17 mouse cellular contexts compared by ENCODE assay signal in genomic region chr5:140387236-140387635, GRCm38 (mm10). TPM values are rescaled to one million over a fixed set of nuclear protein-coding genes. Genes with fewer than 3 reads are reported as not detected.
A peak's percentile ranks its signal among the peaks of the same experiment; 100 is the strongest.
DNase-seq lines count a peak whose midpoint lies in the region; ATAC-seq and TF ChIP-seq lines count a peak whose summit lies in the region.
"Had no signal": no experiment of that assay in that cellular context is flagged by ENCODE, and none has a peak within 500 bp of the region (broad histone marks: within the 10 kb centered on the region; RNA-seq: fewer than 3 reads in every experiment).

No protein-coding gene starts in this region.

- peak overlapping the region; percentile 98; the same call in 1 of the 2 replicates for H3K4me2 ChIP-seq in heart, embryonic 13.5 days
- peak overlapping the region; percentile 96; the same call in 1 of the 2 replicates for H3K4me2 ChIP-seq in kidney, postnatal 0 days (ENCODE audit: low read length)
- 0 out of 2 replicates have a peak overlapping the region, but pooled peaks have one; percentile 96 for H3K4me2 ChIP-seq in liver, embryonic 16.5 days (ENCODE audit: low read depth, low read length)
- H3K4me2 ChIP-seq in lung, postnatal 0 days (replicated peaks; ENCODE audit: low read depth, low read length), result no peak overlapping the region

- no peak overlapping the region for H3K27ac ChIP-seq in heart, embryonic 13.5 days (replicated peaks)
- H3K27ac ChIP-seq in heart, embryonic 10.5 days, result no peak overlapping the region
- H3K27ac ChIP-seq in kidney, postnatal 0 days, result no peak overlapping the region
- H3K27ac ChIP-seq in bone marrow, adult 2 months (ENCODE audit: control insufficient read depth, insufficient read depth, low read depth, low read length, poor library complexity), result no peak overlapping the region
- no peak overlapping the region for H3K27ac ChIP-seq in liver, embryonic 16.5 days (ENCODE audit: low read length)
- no peak overlapping the region for H3K27ac ChIP-seq in lung, postnatal 0 days (ENCODE audit: low read length)
- H3K27ac ChIP-seq: hindbrain, embryonic 13.5 days had no signal

- ATAC-seq in heart, embryonic 13.5 days (ENCODE audit: extremely low read depth, insufficient number of reproducible peaks, low FRiP score, low TSS enrichment), result no peak
- no peak for ATAC-seq in kidney, postnatal 0 days (replicated peaks; ENCODE audit: low FRiP score, low read depth)
- ATAC-seq in liver, embryonic 16.5 days (ENCODE audit: low read depth), result no peak
- no peak for ATAC-seq in lung, postnatal 0 days
- ATAC-seq: activated CD4-positive, CD25-positive, alpha-beta regulatory T cell, adult 4 months; forebrain, embryonic 16.5 days had no signal

- no peaks in the 10 kb centered on the region for H3K27me3 ChIP-seq in heart, embryonic 13.5 days (replicated peaks)
- H3K27me3 ChIP-seq in heart, embryonic 10.5 days (ENCODE audit: insufficient read depth, poor library complexity, severe bottlenecking), result no peaks in the 10 kb centered on the region
- H3K27me3 ChIP-seq in kidney, postnatal 0 days (ENCODE audit: insufficient read depth, low read length), result no peaks in the 10 kb centered on the region
- no peaks in the 10 kb centered on the region; the same call in 1 of the 2 replicates for H3K27me3 ChIP-seq in liver, embryonic 16.5 days (ENCODE audit: control insufficient read depth, insufficient read depth, low read depth, low read length)
- H3K27me3 ChIP-seq in lung, postnatal 0 days (replicated peaks; ENCODE audit: insufficient read depth, low read length), result no peaks in the 10 kb centered on the region
- H3K27me3 ChIP-seq: hindbrain, embryonic 13.5 days had no signal

- H3K36me3 ChIP-seq in heart, embryonic 13.5 days, result no peaks in the 10 kb centered on the region
- H3K36me3 ChIP-seq in heart, embryonic 10.5 days, result no peaks in the 10 kb centered on the region
- no peaks in the 10 kb centered on the region for H3K36me3 ChIP-seq in kidney, postnatal 0 days (ENCODE audit: insufficient read depth, low read length)
- no peaks in the 10 kb centered on the region for H3K36me3 ChIP-seq in liver, embryonic 16.5 days (ENCODE audit: control insufficient read depth, insufficient read depth)
- no peaks in the 10 kb centered on the region for H3K36me3 ChIP-seq in lung, postnatal 0 days (ENCODE audit: insufficient read depth, low read length)
- H3K36me3 ChIP-seq: heart, embryonic 12.5 days; hindbrain, embryonic 13.5 days had no signal

- H3K9me3 ChIP-seq in heart, embryonic 13.5 days, result no peaks in the 10 kb centered on the region
- no peaks in the 10 kb centered on the region for H3K9me3 ChIP-seq in heart, embryonic 10.5 days
- H3K9me3 ChIP-seq in kidney, postnatal 0 days (replicated peaks; ENCODE audit: low read length), result no peaks in the 10 kb centered on the region
- H3K9me3 ChIP-seq in liver, embryonic 16.5 days (replicated peaks; ENCODE audit: control insufficient read depth, low read length), result no peaks in the 10 kb centered on the region
- no peaks in the 10 kb centered on the region for H3K9me3 ChIP-seq in lung, postnatal 0 days (ENCODE audit: low read length)
- H3K9me3 ChIP-seq: heart, embryonic 12.5 days; hindbrain, embryonic 13.5 days had no signal

- no peak for DNase-seq in heart, embryonic 10.5 days (ENCODE audit: low spot score)
- no peak for DNase-seq in kidney, postnatal 0 days (ENCODE audit: low spot score)
- no peak for DNase-seq in kidney, postnatal 14 days
- DNase-seq in lung, postnatal 0 days (ENCODE audit: low spot score), result no peak
- no peak for DNase-seq in cerebellum, postnatal 14 days
- DNase-seq: cerebellum, adult 9-10 months; gastrocnemius, postnatal 10 days; thymus, postnatal 14 days had no signal

- TF ChIP-seq EP300 in lung, postnatal 0 days (IDR thresholded peaks at IDR 0.05), result no peak

- peaks cover 36% of the 10 kb centered on the region for H3K4me1 ChIP-seq in heart, embryonic 13.5 days
- H3K4me1 ChIP-seq in heart, embryonic 10.5 days, result peaks cover 41% of the 10 kb centered on the region
- peaks cover 34% of the 10 kb centered on the region for H3K4me1 ChIP-seq in kidney, postnatal 0 days (replicated peaks; ENCODE audit: insufficient read depth, low read length)
- H3K4me1 ChIP-seq in bone marrow, adult 2 months (ENCODE audit: control insufficient read depth, insufficient read depth, low read length), result peaks cover 2% of the 10 kb centered on the region; the same call in 1 of the 2 replicates
- H3K4me1 ChIP-seq in liver, embryonic 16.5 days (ENCODE audit: control insufficient read depth, low read depth, low read length), result peaks cover 27% of the 10 kb centered on the region
- H3K4me1 ChIP-seq in lung, postnatal 0 days (ENCODE audit: insufficient read depth, low read depth, low read length), result peaks cover 11% of the 10 kb centered on the region; the same call in 1 of the 2 replicates

- H3K4me3 ChIP-seq in heart, embryonic 13.5 days, result no peak overlapping the region
- H3K4me3 ChIP-seq in heart, embryonic 10.5 days, result no peak overlapping the region
- H3K4me3 ChIP-seq in kidney, postnatal 0 days (replicated peaks; ENCODE audit: low read depth, low read length), result no peak overlapping the region
- peak overlapping the region; percentile 12 for H3K4me3 ChIP-seq in bone marrow, adult 2 months (replicated peaks; ENCODE audit: control insufficient read depth, low read depth, low read length)
- H3K4me3 ChIP-seq in liver, embryonic 16.5 days (ENCODE audit: low read depth, low read length), result no peak overlapping the region
- no peak overlapping the region for H3K4me3 ChIP-seq in lung, postnatal 0 days (ENCODE audit: low read depth, low read length)

- WGBS in heart, embryonic 13.5 days, result 87% methylated on average over 7 of the region's 7 CpGs
- WGBS in heart, embryonic 10.5 days, result 91% methylated on average over 7 of the region's 7 CpGs
- 53% methylated on average over 7 of the region's 7 CpGs for WGBS in kidney, postnatal 0 days
- 71% methylated on average over 7 of the region's 7 CpGs for WGBS in bone marrow, adult 2 months
- WGBS in liver, embryonic 16.5 days (ENCODE audit: insufficient replicate concordance), result 83% methylated on average over 7 of the region's 7 CpGs
- 84% methylated on average over 7 of the region's 7 CpGs for WGBS in lung, postnatal 0 days

- H3K9ac ChIP-seq in heart, embryonic 13.5 days, result peak overlapping the region; percentile 87; the same call in 1 of the 2 replicates
- H3K9ac ChIP-seq in kidney, postnatal 0 days (ENCODE audit: low read depth, low read length), result 0 out of 2 replicates have a peak overlapping the region, but pooled peaks have one; percentile 8
- H3K9ac ChIP-seq in liver, embryonic 16.5 days (ENCODE audit: low read depth, low read length), result no peak overlapping the region
- H3K9ac ChIP-seq in lung, postnatal 0 days (replicated peaks; ENCODE audit: low read depth), result no peak overlapping the region

- no peak for TF ChIP-seq POLR2A in bone marrow, adult 2 months (IDR thresholded peaks at IDR 0.05; ENCODE audit: borderline replicate concordance, control insufficient read depth, low read depth, low read length)

- TF ChIP-seq CTCF in kidney, postnatal 0 days (IDR thresholded peaks at IDR 0.05; ENCODE audit: low read depth), result no peak
- no peak for TF ChIP-seq CTCF in bone marrow, adult 2 months (IDR thresholded peaks at IDR 0.05; ENCODE audit: control insufficient read depth, insufficient read depth, low read length)
- TF ChIP-seq CTCF in lung, postnatal 0 days (IDR thresholded peaks at IDR 0.05), result no peak

RNA-seq across cellular contexts. Expression of gene Snx8, which starts 1.8 kb away (rescaled TPM):
- 15.0 and 16.1 TPM in 2 replicates for polyA plus RNA-seq in heart, embryonic 13.5 days (2015; fragmentation: Nextera tagmentation; extraction: Ambion mirVana)
- polyA plus RNA-seq in heart, embryonic 10.5 days (2016; fragmentation: Nextera tagmentation; extraction: Ambion mirVana), result 19.2 and 20.1 TPM in 2 replicates
- polyA plus RNA-seq in kidney, postnatal 0 days (2015; fragmentation: Nextera tagmentation; extraction: Ambion mirVana), result 28.8 and 31.8 TPM in 2 replicates
- polyA plus RNA-seq in bone marrow, adult 2 months (2011; ENCODE audit: insufficient read depth, insufficient read length, low replicate concordance, missing spikeins), result 18.1 and 26.3 TPM in 2 replicates
- polyA plus RNA-seq in liver, embryonic 16.5 days (2015; fragmentation: Nextera tagmentation; extraction: Ambion mirVana), result 10.9 and 11.1 TPM in 2 replicates
- polyA plus RNA-seq in lung, postnatal 0 days (2015; fragmentation: Nextera tagmentation; extraction: Ambion mirVana), result 16.7 and 17.1 TPM in 2 replicates

RNA-seq across cellular contexts. Expression of gene Eif3b, which starts 31.9 kb away (rescaled TPM):
- polyA plus RNA-seq in heart, embryonic 13.5 days (2015; fragmentation: Nextera tagmentation; extraction: Ambion mirVana), result 80.5 and 82.6 TPM in 2 replicates
- 125 and 201 TPM in 2 replicates for polyA plus RNA-seq in heart, embryonic 10.5 days (2016; fragmentation: Nextera tagmentation; extraction: Ambion mirVana)
- polyA plus RNA-seq in kidney, postnatal 0 days (2015; fragmentation: Nextera tagmentation; extraction: Ambion mirVana), result 77.9 and 88.6 TPM in 2 replicates
- polyA plus RNA-seq in bone marrow, adult 2 months (2011; ENCODE audit: insufficient read depth, insufficient read length, low replicate concordance, missing spikeins), result 69.8 and 90.3 TPM in 2 replicates
- 53.0 and 60.0 TPM in 2 replicates for polyA plus RNA-seq in liver, embryonic 16.5 days (2015; fragmentation: Nextera tagmentation; extraction: Ambion mirVana)
- polyA plus RNA-seq in lung, postnatal 0 days (2015; fragmentation: Nextera tagmentation; extraction: Ambion mirVana), result 69.8 and 81.5 TPM in 2 replicates

RNA-seq across cellular contexts. Expression of gene Mrm2, which starts 55.5 kb away (rescaled TPM):
- polyA plus RNA-seq in heart, embryonic 13.5 days (2015; fragmentation: Nextera tagmentation; extraction: Ambion mirVana), result 14.7 and 15.1 TPM in 2 replicates
- polyA plus RNA-seq in heart, embryonic 10.5 days (2016; fragmentation: Nextera tagmentation; extraction: Ambion mirVana), result 15.4 and 18.8 TPM in 2 replicates
- 17.2 and 17.3 TPM in 2 replicates for polyA plus RNA-seq in kidney, postnatal 0 days (2015; fragmentation: Nextera tagmentation; extraction: Ambion mirVana)
- polyA plus RNA-seq in bone marrow, adult 2 months (2011; ENCODE audit: insufficient read depth, insufficient read length, low replicate concordance, missing spikeins), result 2.9 and 4.6 TPM in 2 replicates
- 7.5 and 7.7 TPM in 2 replicates for polyA plus RNA-seq in liver, embryonic 16.5 days (2015; fragmentation: Nextera tagmentation; extraction: Ambion mirVana)
- polyA plus RNA-seq in lung, postnatal 0 days (2015; fragmentation: Nextera tagmentation; extraction: Ambion mirVana), result 9.8 and 11.7 TPM in 2 replicates

RNA-seq across cellular contexts. Expression of gene Gm4869, which starts 58.2 kb away (rescaled TPM):
- polyA plus RNA-seq in heart, embryonic 13.5 days (2015; fragmentation: Nextera tagmentation; extraction: Ambion mirVana), result 0.07 and 0.08 TPM in 2 replicates
- polyA plus RNA-seq in heart, embryonic 10.5 days (2016; fragmentation: Nextera tagmentation; extraction: Ambion mirVana), result not detected in 2 replicates
- not detected in 2 replicates for polyA plus RNA-seq in kidney, postnatal 0 days (2015; fragmentation: Nextera tagmentation; extraction: Ambion mirVana)
- not detected in 2 replicates for polyA plus RNA-seq in bone marrow, adult 2 months (2011; ENCODE audit: insufficient read depth, insufficient read length, low replicate concordance, missing spikeins)
- not detected in 2 replicates for polyA plus RNA-seq in liver, embryonic 16.5 days (2015; fragmentation: Nextera tagmentation; extraction: Ambion mirVana)
- not detected in 2 replicates for polyA plus RNA-seq in lung, postnatal 0 days (2015; fragmentation: Nextera tagmentation; extraction: Ambion mirVana)
- polyA plus RNA-seq: activated CD4-positive, CD25-positive, alpha-beta regulatory T cell, adult 4 months; forebrain, embryonic 16.5 days; heart, embryonic 12.5 days; hindbrain, embryonic 13.5 days; lung, embryonic 16.5 days; neural tube, embryonic 11.5 days had no signal

Comparison
In these comparisons a context has a peak if more than half of its experiments do, and no peak if none do; other contexts are left out.
1. H3K9ac ChIP-seq: peak in heart, embryonic 13.5 days (single experiment) and kidney, postnatal 0 days (single experiment); none in liver, embryonic 16.5 days (single experiment) and lung, postnatal 0 days (single experiment).